ENCODE assay signal across 18 mouse cellular contexts in genomic region chr2:162712972-162713371, GRCm38 (mm10). TPM values are rescaled to one million over a fixed set of nuclear protein-coding genes. Genes with fewer than 3 reads are reported as not detected.
DNase-seq lines count a peak whose midpoint lies in the region; ATAC-seq and TF ChIP-seq lines count a peak whose summit lies in the region.
"Had no signal": no experiment of that assay in that cellular context is flagged by ENCODE, and none has a peak within 500 bp of the region (broad histone marks: within the 10 kb centered on the region; RNA-seq: fewer than 3 reads in every experiment).

No protein-coding gene starts in this region.

- no peak overlapping the region for H3K27ac ChIP-seq in cerebellum, adult 2 months (ENCODE audit: insufficient read depth, low read length)
- H3K27ac ChIP-seq in intestine, postnatal 0 days (ENCODE audit: low read depth, low read length), result no peak overlapping the region
- no peak overlapping the region for H3K27ac ChIP-seq in intestine, embryonic 15.5 days
- H3K27ac ChIP-seq in midbrain, embryonic 14.5 days (replicated peaks; ENCODE audit: low read depth, low read length), result no peak overlapping the region
- no peak overlapping the region for H3K27ac ChIP-seq in midbrain, embryonic 13.5 days
- H3K27ac ChIP-seq: embryonic facial prominence, embryonic 15.5 days; gastrocnemius, adult 2 months; hindbrain, embryonic 12.5 days; neural tube, embryonic 13.5 days had no signal

- no peaks in the 10 kb centered on the region for H3K27me3 ChIP-seq in cerebellum, adult 2 months (ENCODE audit: control insufficient read depth, insufficient read depth, low read length)
- H3K27me3 ChIP-seq in intestine, postnatal 0 days (replicated peaks; ENCODE audit: control insufficient read depth, insufficient read depth, low read length), result no peaks in the 10 kb centered on the region
- H3K27me3 ChIP-seq in intestine, embryonic 15.5 days (replicated peaks), result no peaks in the 10 kb centered on the region
- H3K27me3 ChIP-seq in midbrain, embryonic 14.5 days (ENCODE audit: control insufficient read depth, insufficient read depth, low read length), result no peaks in the 10 kb centered on the region
- no peaks in the 10 kb centered on the region for H3K27me3 ChIP-seq in midbrain, embryonic 13.5 days
- H3K27me3 ChIP-seq: embryonic facial prominence, embryonic 15.5 days; hindbrain, embryonic 12.5 days; neural tube, embryonic 13.5 days had no signal

- peak; percentile 20; the same call in 1 of the 2 replicates for TF ChIP-seq CTCF in cerebellum, adult 2 months (IDR thresholded peaks at IDR 0.05; ENCODE audit: borderline replicate concordance, insufficient read depth, low read depth, low read length)
- TF ChIP-seq CTCF in intestine, postnatal 0 days (IDR thresholded peaks at IDR 0.05; ENCODE audit: low read depth), result peak; percentile 57

- no peak for DNase-seq in cerebellum, adult 2 months
- DNase-seq in cerebellum, adult 11-12 months, result no peak
- DNase-seq in midbrain, embryonic 14.5 days, result peak; percentile 42
- no peak for DNase-seq in gastrocnemius, postnatal 10 days
- DNase-seq in gastrocnemius, postnatal 4 days (ENCODE audit: low spot score in 2 of 2), result no peak
- DNase-seq: gastrocnemius, adult 2 months; lung, postnatal 10 days; thymus, adult 2 months had no signal

- 46% methylated on average over 1 of the region's 1 CpGs for WGBS in cerebellum, adult 2 months
- WGBS in intestine, postnatal 0 days, result 77% methylated on average over 1 of the region's 1 CpGs
- 72% methylated on average over 1 of the region's 1 CpGs for WGBS in intestine, embryonic 15.5 days
- 67% methylated on average over 1 of the region's 1 CpGs for WGBS in midbrain, embryonic 14.5 days
- 75% methylated on average over 1 of the region's 1 CpGs for WGBS in midbrain, embryonic 13.5 days

- no peak overlapping the region for H3K4me2 ChIP-seq in intestine, postnatal 0 days (replicated peaks; ENCODE audit: low read depth)
- H3K4me2 ChIP-seq in intestine, embryonic 15.5 days (replicated peaks), result no peak overlapping the region
- H3K4me2 ChIP-seq in midbrain, embryonic 14.5 days (ENCODE audit: low read length), result no peak overlapping the region
- no peak overlapping the region for H3K4me2 ChIP-seq in midbrain, embryonic 13.5 days (replicated peaks)
- H3K4me2 ChIP-seq: embryonic facial prominence, embryonic 15.5 days; heart, embryonic 11.5 days; hindbrain, embryonic 12.5 days; midbrain, embryonic 11.5 days; neural tube, embryonic 13.5 days had no signal

- no peaks in the 10 kb centered on the region for H3K9me3 ChIP-seq in intestine, postnatal 0 days (ENCODE audit: control insufficient read depth)
- H3K9me3 ChIP-seq in intestine, embryonic 15.5 days, result no peaks in the 10 kb centered on the region
- no peaks in the 10 kb centered on the region for H3K9me3 ChIP-seq in midbrain, embryonic 14.5 days (ENCODE audit: control insufficient read depth, low read length)
- no peaks in the 10 kb centered on the region for H3K9me3 ChIP-seq in midbrain, embryonic 13.5 days
- H3K9me3 ChIP-seq: embryonic facial prominence, embryonic 15.5 days; hindbrain, embryonic 12.5 days; neural tube, embryonic 13.5 days had no signal

- H3K9ac ChIP-seq in intestine, postnatal 0 days (ENCODE audit: low read depth, low read length), result no peak overlapping the region
- H3K9ac ChIP-seq in intestine, embryonic 15.5 days, result no peak overlapping the region
- no peak overlapping the region for H3K9ac ChIP-seq in midbrain, embryonic 14.5 days (replicated peaks; ENCODE audit: low read length)
- H3K9ac ChIP-seq in midbrain, embryonic 13.5 days (replicated peaks), result no peak overlapping the region
- H3K9ac ChIP-seq: embryonic facial prominence, embryonic 15.5 days; hindbrain, embryonic 12.5 days; neural tube, embryonic 13.5 days had no signal

- H3K4me1 ChIP-seq in cerebellum, adult 2 months (ENCODE audit: control insufficient read depth, insufficient read depth, low read length), result no peaks in the 10 kb centered on the region
- no peaks in the 10 kb centered on the region for H3K4me1 ChIP-seq in intestine, postnatal 0 days (replicated peaks; ENCODE audit: control insufficient read depth, insufficient read depth, low read length)
- H3K4me1 ChIP-seq in intestine, embryonic 15.5 days (replicated peaks), result no peaks in the 10 kb centered on the region
- H3K4me1 ChIP-seq in midbrain, embryonic 14.5 days (ENCODE audit: control insufficient read depth, insufficient read depth, low read length), result no peaks in the 10 kb centered on the region
- H3K4me1 ChIP-seq in midbrain, embryonic 13.5 days (replicated peaks), result no peaks in the 10 kb centered on the region
- H3K4me1 ChIP-seq: embryonic facial prominence, embryonic 15.5 days; hindbrain, embryonic 12.5 days; neural tube, embryonic 13.5 days had no signal

- H3K36me3 ChIP-seq in intestine, postnatal 0 days (ENCODE audit: control insufficient read depth, insufficient read depth), result no peaks in the 10 kb centered on the region
- H3K36me3 ChIP-seq in intestine, embryonic 15.5 days, result no peaks in the 10 kb centered on the region
- no peaks in the 10 kb centered on the region for H3K36me3 ChIP-seq in midbrain, embryonic 14.5 days (ENCODE audit: control insufficient read depth, insufficient read depth, low read length)
- no peaks in the 10 kb centered on the region for H3K36me3 ChIP-seq in midbrain, embryonic 13.5 days
- H3K36me3 ChIP-seq: embryonic facial prominence, embryonic 15.5 days; hindbrain, embryonic 12.5 days; neural tube, embryonic 13.5 days had no signal

- TF ChIP-seq POLR2A in cerebellum, adult 2 months (IDR thresholded peaks at IDR 0.05; ENCODE audit: borderline replicate concordance, insufficient read depth, low read length), result no peak

- ATAC-seq in intestine, postnatal 0 days, result no peak
- no peak for ATAC-seq in intestine, embryonic 15.5 days
- ATAC-seq in midbrain, embryonic 14.5 days (ENCODE audit: low FRiP score, low TSS enrichment), result no peak
- no peak for ATAC-seq in midbrain, embryonic 13.5 days
- ATAC-seq: forebrain, embryonic 14.5 days had no signal

- no peak overlapping the region for H3K4me3 ChIP-seq in cerebellum, adult 2 months (replicated peaks; ENCODE audit: insufficient read depth, low read depth, low read length)
- no peak overlapping the region for H3K4me3 ChIP-seq in intestine, postnatal 0 days (ENCODE audit: low read depth, low read length)
- no peak overlapping the region for H3K4me3 ChIP-seq in intestine, embryonic 15.5 days (replicated peaks)
- no peak overlapping the region for H3K4me3 ChIP-seq in midbrain, embryonic 14.5 days (replicated peaks; ENCODE audit: low read depth, low read length)
- H3K4me3 ChIP-seq in midbrain, embryonic 13.5 days (replicated peaks), result no peak overlapping the region
- H3K4me3 ChIP-seq: embryonic facial prominence, embryonic 15.5 days; gastrocnemius, adult 2 months; hindbrain, embryonic 12.5 days; neural tube, embryonic 13.5 days had no signal

RNA-seq across cellular contexts. Expression of gene Ptprt, which starts 52.0 kb away (rescaled TPM):
- polyA plus RNA-seq in cerebellum, adult 2 months (2012; rRNA removed), result 15.9 and 16.3 TPM in 2 replicates
- polyA plus RNA-seq in intestine, postnatal 0 days (2015; fragmentation: Nextera tagmentation; extraction: Ambion mirVana), result 0.50 and 0.59 TPM in 2 replicates
- polyA plus RNA-seq in intestine, embryonic 15.5 days (2015; fragmentation: Nextera tagmentation; extraction: Ambion mirVana), result 0.99 and 1.2 TPM in 2 replicates
- 15.7 and 17.2 TPM in 2 replicates for polyA plus RNA-seq in midbrain, embryonic 14.5 days (2014; fragmentation: Nextera tagmentation; extraction: Ambion mirVana)
- 6.2 and 7.5 TPM in 2 replicates for polyA plus RNA-seq in midbrain, embryonic 13.5 days (2015; fragmentation: Nextera tagmentation; extraction: Ambion mirVana)
- total RNA-seq in gastrocnemius, postnatal 10 days (2021), result 1 to 10 TPM in 1 of 2 experiments, under 1 TPM in 1; 0.96 to 1.3 TPM
- 1 to 10 TPM; 1.3 to 2.5 TPM for total RNA-seq in gastrocnemius, postnatal 4 days (2021)
- polyA plus RNA-seq: C2C12 had no signal
